Mouse (Mus musculus): ENCODE data around the gene Twsg1. TPM values are rescaled to one million over a fixed set of nuclear protein-coding genes. Genes with fewer than 3 reads are reported as not detected.
A peak's percentile ranks its signal among the peaks of the same experiment; 100 is the strongest.

Gene Twsg1
- polyA plus RNA-seq, 1 experiment from 2014 or later, result 63.5 TPM

DNA sequence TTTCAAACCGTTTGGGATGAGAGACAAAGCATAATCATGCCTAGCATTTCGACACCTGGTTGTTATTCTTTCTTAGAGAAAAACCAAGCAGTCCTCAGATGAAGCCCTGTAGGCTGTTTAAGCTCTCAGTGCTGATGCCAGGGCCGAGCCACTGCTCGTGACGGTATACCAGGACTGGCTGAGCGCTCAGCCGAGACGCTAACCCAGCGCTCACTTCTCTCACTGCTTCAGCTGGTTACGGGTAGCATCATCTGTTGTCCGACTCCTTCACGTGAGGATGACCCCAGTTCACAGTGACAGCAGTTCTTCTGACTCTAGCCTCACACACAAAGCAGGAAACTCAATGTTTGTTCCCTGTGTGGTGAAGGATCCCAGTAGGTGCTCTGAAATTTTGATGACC, 10.8 kb downstream of the Twsg1 start:
- peaks cover 10% of the 10 kb centered on the region for H3K4me1 ChIP-seq (replicated peaks; ENCODE audit: control insufficient read depth, insufficient read depth)
- peak overlapping the region; percentile 13; the same call in 1 of the 2 replicates for H3K4me3 ChIP-seq (ENCODE audit: low read depth, low read length)
- H3K9me3 ChIP-seq (ENCODE audit: control insufficient read depth, low read length), result no peaks in the 10 kb centered on the region
- 55% methylated on average over 12 of the region's 12 CpGs for WGBS
- peak overlapping the region; percentile 77 for H3K27ac ChIP-seq (replicated peaks)
- no peak for ATAC-seq (ENCODE audit: low FRiP score, low TSS enrichment)
- no peak overlapping the region for H3K9ac ChIP-seq (ENCODE audit: low read length)
- no peaks in the 10 kb centered on the region for H3K27me3 ChIP-seq (ENCODE audit: control insufficient read depth, insufficient read depth, low read length)
- DNase-seq (ENCODE audit: low spot score), result no peak
- H3K4me2 ChIP-seq (replicated peaks; ENCODE audit: low read depth), result peak overlapping the region; percentile 39
- TF ChIP-seq EP300 (optimal IDR thresholded peaks at IDR 0.05), result no peak
- no peak for TF ChIP-seq CTCF (IDR thresholded peaks at IDR 0.05; ENCODE audit: low read depth)
- H3K36me3 ChIP-seq (ENCODE audit: control insufficient read depth, insufficient read depth, low read length), result 0 out of 2 replicates have a peak, but pooled peaks cover 3% of the 10 kb centered on the region

DNA sequence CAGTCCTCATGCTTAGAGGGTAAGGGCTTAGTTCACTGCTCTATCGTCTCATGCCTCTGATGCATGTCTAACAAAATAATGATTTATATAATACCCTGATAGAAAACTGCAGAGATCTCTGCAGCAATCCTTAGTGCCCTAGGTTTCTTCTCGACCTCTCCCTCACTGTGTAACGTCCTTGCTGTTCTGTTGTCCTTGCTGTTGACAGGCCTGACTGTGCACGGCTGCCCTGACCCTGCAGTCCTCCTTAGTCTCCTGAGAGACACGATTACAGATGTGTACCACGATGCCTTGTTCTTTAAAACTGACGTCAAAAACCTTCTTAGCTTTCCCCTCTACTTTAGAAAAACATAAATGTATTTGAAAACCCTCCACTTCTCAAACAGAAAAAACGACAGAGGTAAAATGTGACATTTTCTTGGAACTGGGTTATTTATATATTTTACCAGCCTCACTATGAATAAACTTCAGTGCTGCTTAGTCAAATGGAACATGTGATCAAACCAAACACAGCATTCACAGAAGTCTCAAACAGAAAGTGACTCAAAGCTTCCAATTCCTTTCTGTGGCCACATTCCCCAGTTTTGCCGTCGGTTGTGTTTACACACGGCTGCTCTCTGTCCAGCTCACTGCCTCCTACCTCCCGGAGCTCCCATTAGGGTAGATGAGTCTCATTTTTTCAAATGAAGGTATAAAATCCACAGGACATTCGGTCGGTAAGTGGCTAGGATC, 11.4 kb downstream of the Twsg1 start:
- H3K36me3 ChIP-seq (ENCODE audit: control insufficient read depth, insufficient read depth, low read length), result 0 out of 2 replicates have a peak, but pooled peaks cover 3% of the 10 kb centered on the region
- peak overlapping the region; percentile 13; the same call in 1 of the 2 replicates for H3K4me3 ChIP-seq (ENCODE audit: low read depth, low read length)
- DNase-seq (ENCODE audit: low spot score), result peak; percentile 53
- WGBS, result 27% methylated on average over 14 of the region's 14 CpGs
- H3K4me1 ChIP-seq (replicated peaks; ENCODE audit: control insufficient read depth, insufficient read depth), result peaks cover 10% of the 10 kb centered on the region
- no peaks in the 10 kb centered on the region for H3K9me3 ChIP-seq (ENCODE audit: control insufficient read depth, low read length)
- peak; percentile 75 for ATAC-seq (ENCODE audit: low FRiP score, low TSS enrichment)
- 0 out of 2 replicates have a peak overlapping the region, but pooled peaks have one; percentile 35 for H3K9ac ChIP-seq (ENCODE audit: low read length)
- TF ChIP-seq CTCF (IDR thresholded peaks at IDR 0.05; ENCODE audit: low read depth) (no peak), EP300 (optimal IDR thresholded peaks at IDR 0.05) (no peak)
- H3K27ac ChIP-seq (replicated peaks), result peak overlapping the region; percentile 77
- H3K4me2 ChIP-seq (replicated peaks; ENCODE audit: low read depth), result peak overlapping the region; percentile 39
- H3K27me3 ChIP-seq (ENCODE audit: control insufficient read depth, insufficient read depth, low read length), result no peaks in the 10 kb centered on the region

DNA sequence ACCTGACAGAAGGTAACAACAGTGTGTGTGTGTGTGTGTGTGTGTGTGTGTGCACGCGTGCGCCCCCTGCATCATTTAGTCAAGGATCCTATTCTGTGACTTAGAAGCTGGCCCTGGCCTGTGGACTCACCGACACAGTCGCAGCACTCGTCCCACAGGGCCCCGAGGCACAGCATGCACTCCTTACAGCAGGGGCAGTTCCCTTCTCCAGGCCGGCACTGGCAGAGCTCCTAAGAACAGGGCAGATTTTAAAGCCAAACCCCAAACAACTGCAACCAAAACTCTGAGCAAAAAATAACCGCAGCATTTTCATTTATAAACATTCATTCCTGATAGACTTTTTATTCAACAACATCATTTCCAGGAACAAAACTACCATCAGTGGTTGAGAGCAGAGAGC, 13.4 kb downstream of the Twsg1 start:
- Histone ChIP-seq H3K27ac (replicated peaks) (no peak overlapping the region), H3K9ac (ENCODE audit: low read length) (no peak overlapping the region; the same call in 1 of the 2 replicates), H3K27me3 (ENCODE audit: control insufficient read depth, insufficient read depth, low read length) (no peaks in the 10 kb centered on the region), H3K36me3 (ENCODE audit: control insufficient read depth, insufficient read depth, low read length) (0 out of 2 replicates have a peak, but pooled peaks cover 6% of the 10 kb centered on the region), H3K4me1 (replicated peaks; ENCODE audit: control insufficient read depth, insufficient read depth) (peaks cover 10% of the 10 kb centered on the region), H3K4me3 (ENCODE audit: low read depth, low read length) (no peak overlapping the region), H3K4me2 (replicated peaks; ENCODE audit: low read depth) (no peak overlapping the region), H3K9me3 (ENCODE audit: control insufficient read depth, low read length) (no peaks in the 10 kb centered on the region)
- ATAC-seq (ENCODE audit: low FRiP score, low TSS enrichment), result no peak
- 70% methylated on average over 9 of the region's 9 CpGs for WGBS
- no peak for DNase-seq (ENCODE audit: low spot score)
- no peak for TF ChIP-seq CTCF (IDR thresholded peaks at IDR 0.05; ENCODE audit: low read depth)
- no peak for TF ChIP-seq EP300 (optimal IDR thresholded peaks at IDR 0.05)

DNA sequence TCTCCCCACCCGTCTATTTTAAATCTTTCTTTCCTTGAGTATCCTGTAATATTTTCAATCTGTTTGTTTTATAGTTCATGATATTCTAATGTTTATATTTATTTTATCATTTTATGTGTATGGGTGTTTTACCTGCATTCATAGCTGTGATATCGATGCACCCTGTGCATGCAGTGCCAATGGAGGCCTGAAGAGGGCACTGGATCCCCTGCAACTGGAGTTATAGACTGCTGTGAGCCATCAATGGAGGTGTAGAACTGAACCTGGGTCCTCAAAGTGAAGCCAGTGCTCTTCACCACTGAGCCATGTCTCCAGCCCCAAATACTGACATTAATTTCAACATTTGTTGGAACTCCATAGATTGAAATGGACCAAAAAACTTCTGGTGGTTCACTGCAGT, 17.3 kb downstream of the Twsg1 start:
- H3K9me3 ChIP-seq (ENCODE audit: control insufficient read depth, low read length), result no peaks in the 10 kb centered on the region
- H3K27me3 ChIP-seq (ENCODE audit: control insufficient read depth, insufficient read depth, low read length), result no peaks in the 10 kb centered on the region
- TF ChIP-seq EP300 (optimal IDR thresholded peaks at IDR 0.05), result no peak
- TF ChIP-seq CTCF (IDR thresholded peaks at IDR 0.05; ENCODE audit: low read depth), result peak; percentile 69
- 87% methylated on average over 2 of the region's 2 CpGs for WGBS
- peaks cover 6% of the 10 kb centered on the region; the same call in 1 of the 2 replicates for H3K4me1 ChIP-seq (replicated peaks; ENCODE audit: control insufficient read depth, insufficient read depth)
- H3K4me2 ChIP-seq (replicated peaks; ENCODE audit: low read depth), result no peak overlapping the region
- no peak overlapping the region for H3K9ac ChIP-seq (ENCODE audit: low read length)
- DNase-seq (ENCODE audit: low spot score) (no peak), ATAC-seq (ENCODE audit: low FRiP score, low TSS enrichment) (no peak)
- no peak overlapping the region for H3K4me3 ChIP-seq (ENCODE audit: low read depth, low read length)
- 0 out of 2 replicates have a peak, but pooled peaks cover 6% of the 10 kb centered on the region for H3K36me3 ChIP-seq (ENCODE audit: control insufficient read depth, insufficient read depth, low read length)
- no peak overlapping the region for H3K27ac ChIP-seq (replicated peaks)

DNA sequence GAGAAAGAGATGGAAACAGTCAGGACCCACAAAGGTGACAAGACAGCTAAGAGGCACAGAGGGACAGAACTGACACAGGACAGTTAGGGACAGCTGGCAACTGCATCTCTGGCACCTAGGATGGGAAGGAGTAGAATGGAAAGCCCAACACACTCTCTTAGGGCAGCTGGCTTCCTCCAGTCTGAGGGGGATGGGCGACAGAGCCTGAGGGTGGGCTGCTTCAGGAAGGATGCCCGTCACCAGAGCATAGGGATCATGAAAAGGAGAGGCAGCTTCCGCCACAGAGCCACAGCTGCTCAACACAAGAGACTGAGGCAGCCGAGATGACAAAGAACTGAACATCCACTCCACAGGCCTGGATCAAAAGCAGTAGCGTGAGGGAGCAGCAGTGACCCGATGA, 19.5 kb downstream of the Twsg1 start:
- 66% methylated on average over 6 of the region's 6 CpGs for WGBS

DNA sequence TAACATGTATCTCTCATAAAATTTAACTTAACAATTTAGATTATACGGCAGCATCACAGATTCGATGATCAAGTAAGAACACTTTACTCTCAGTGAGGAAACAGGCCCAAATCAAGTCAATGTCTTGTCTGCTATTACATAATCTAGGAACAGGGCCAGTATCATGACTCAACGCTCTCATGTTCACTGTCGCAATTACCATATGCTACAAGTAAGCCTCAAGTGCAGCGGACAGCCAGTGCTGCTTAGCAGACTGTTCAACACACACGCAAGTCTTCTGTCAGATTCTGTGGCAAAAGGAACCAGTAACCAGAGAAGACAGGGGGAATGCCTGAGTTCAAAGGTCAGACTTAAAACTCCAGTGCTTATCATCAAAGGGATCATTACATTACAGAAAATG, 20.1 kb downstream of the Twsg1 start:
- TF ChIP-seq CTCF (IDR thresholded peaks at IDR 0.05; ENCODE audit: low read depth) (no peak), EP300 (optimal IDR thresholded peaks at IDR 0.05) (no peak)
- Histone ChIP-seq H3K27me3 (ENCODE audit: control insufficient read depth, insufficient read depth, low read length) (no peaks in the 10 kb centered on the region), H3K9ac (ENCODE audit: low read length) (no peak overlapping the region), H3K4me3 (ENCODE audit: low read depth, low read length) (no peak overlapping the region), H3K4me2 (replicated peaks; ENCODE audit: low read depth) (no peak overlapping the region), H3K4me1 (replicated peaks; ENCODE audit: control insufficient read depth, insufficient read depth) (peaks cover 6% of the 10 kb centered on the region; the same call in 1 of the 2 replicates), H3K36me3 (ENCODE audit: control insufficient read depth, insufficient read depth, low read length) (peaks cover 3% of the 10 kb centered on the region; the same call in 1 of the 2 replicates), H3K9me3 (ENCODE audit: control insufficient read depth, low read length) (no peaks in the 10 kb centered on the region), H3K27ac (replicated peaks) (peak overlapping the region; percentile 63; the same call in 1 of the 2 replicates)
- ATAC-seq (ENCODE audit: low FRiP score, low TSS enrichment), result peak; percentile 86
- WGBS, result 35% methylated on average over 6 of the region's 6 CpGs
- DNase-seq (ENCODE audit: low spot score), result no peak

More for the DNA sequence above, 19.5 kb downstream of the Twsg1 start:
- ATAC-seq (ENCODE audit: low FRiP score, low TSS enrichment), result no peak
- no peak overlapping the region for H3K4me2 ChIP-seq (replicated peaks; ENCODE audit: low read depth)
- no peaks in the 10 kb centered on the region for H3K9me3 ChIP-seq (ENCODE audit: control insufficient read depth, low read length)
- DNase-seq (ENCODE audit: low spot score), result no peak
- peak overlapping the region; percentile 63; the same call in 1 of the 2 replicates for H3K27ac ChIP-seq (replicated peaks)
- H3K27me3 ChIP-seq (ENCODE audit: control insufficient read depth, insufficient read depth, low read length), result no peaks in the 10 kb centered on the region
- TF ChIP-seq CTCF (IDR thresholded peaks at IDR 0.05; ENCODE audit: low read depth) (no peak), EP300 (optimal IDR thresholded peaks at IDR 0.05) (no peak)
- H3K4me3 ChIP-seq (ENCODE audit: low read depth, low read length), result no peak overlapping the region
- 0 out of 2 replicates have a peak overlapping the region, but pooled peaks have one; percentile 23 for H3K9ac ChIP-seq (ENCODE audit: low read length)
- H3K36me3 ChIP-seq (ENCODE audit: control insufficient read depth, insufficient read depth, low read length), result peaks cover 3% of the 10 kb centered on the region; the same call in 1 of the 2 replicates
- H3K4me1 ChIP-seq (replicated peaks; ENCODE audit: control insufficient read depth, insufficient read depth), result peaks cover 6% of the 10 kb centered on the region; the same call in 1 of the 2 replicates
